Mouse (Mus musculus) duodenum, adult 2 months (tissue): Measurements from ENCODE around the gene Rinl. TPM values are rescaled to one million over a fixed set of nuclear protein-coding genes. Genes with fewer than 3 reads are reported as not detected.

Experiments
- polyA plus RNA-seq: library from polyadenylated mRNA; depleted of rRNA; stranded (reverse); fragments of >200 nt; gene quantifications from 2 replicates; pipeline ENCODE4 v1.2.3, GENCODE M21; 2012; ENCODE audit warnings: low replicate concordance; rRNA removed

Rinl gene
- polyA plus RNA-seq: 2.5 and 4.3 TPM in 2 replicates

DNA sequence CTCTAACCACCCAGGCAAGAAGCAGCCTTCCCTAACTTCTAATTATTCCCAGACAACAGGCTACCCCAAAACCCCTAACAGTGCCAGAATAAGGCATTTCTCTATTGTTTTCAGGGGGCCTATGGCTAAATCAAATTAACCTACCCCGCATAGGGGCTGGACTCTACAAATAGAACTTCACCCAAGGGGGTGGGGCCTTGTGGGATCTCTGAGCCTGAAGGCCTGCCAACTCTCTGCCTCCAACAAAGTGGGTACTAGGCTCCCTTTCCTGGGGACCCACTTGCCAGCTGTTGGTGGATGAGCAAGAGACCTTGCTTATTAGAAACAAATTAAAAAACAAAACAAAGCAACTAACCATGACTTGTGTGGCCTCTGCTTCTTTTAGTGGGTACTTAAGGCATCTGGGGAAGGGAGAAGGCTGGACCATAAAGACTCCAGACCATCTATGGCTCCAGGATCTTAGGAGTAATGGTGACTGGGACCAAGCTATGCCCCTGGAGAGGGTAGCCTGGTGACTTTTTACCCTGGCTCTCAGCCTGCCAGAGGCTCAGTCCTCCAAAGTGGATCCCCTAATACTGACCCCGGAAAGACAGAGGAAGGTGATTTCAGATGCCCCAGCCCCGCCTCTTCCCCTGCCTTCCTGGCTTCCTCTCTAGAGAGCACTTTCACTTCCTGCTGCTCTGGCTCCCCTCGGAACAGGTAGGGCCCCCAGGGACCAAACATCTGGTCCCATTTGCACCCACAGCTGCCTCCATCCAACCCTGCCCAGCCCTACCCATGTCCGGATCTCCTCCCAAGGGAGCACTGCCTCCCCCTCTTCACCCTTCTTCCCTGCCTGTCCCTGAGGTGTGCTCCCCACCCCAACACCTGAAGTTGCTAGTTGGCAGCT is at the start of gene Rinl:
Gene Rinl (plus strand): TSS at position 663 of the 889 bp plus-strand sequence.

DNA sequence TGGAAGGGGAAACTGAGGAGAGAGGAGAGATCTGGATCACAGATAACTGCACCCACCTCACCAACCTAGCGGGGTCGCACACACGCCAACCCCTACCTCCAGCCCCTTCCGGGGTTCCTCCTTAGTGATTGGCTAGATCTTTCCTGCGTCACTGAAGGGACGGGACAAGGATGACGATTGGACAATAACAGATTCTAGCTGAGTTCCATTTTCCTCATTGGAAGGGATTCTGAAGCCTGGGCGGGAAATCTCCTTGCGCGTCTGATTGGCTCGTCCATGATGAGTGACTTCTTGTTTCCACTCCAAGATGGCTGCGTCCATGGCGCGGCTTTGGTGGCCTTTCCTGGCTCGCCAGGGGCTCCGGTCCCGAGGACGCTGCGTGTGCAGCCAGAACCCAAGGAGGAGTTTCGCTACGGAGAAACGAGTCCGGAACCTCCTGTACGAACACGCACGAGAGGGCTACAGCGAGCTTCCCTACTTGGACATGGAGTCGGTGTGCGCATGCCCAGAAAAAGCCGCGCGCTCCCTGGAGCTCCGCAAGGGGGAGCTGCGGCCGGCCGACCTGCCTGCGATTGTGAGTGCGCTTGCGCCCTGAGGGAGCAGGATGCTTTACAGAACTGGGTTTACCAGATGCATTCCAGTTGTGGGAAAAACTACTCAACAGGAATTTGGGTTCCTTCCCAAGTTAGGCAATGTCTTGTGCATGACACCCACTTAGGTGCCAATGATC is 46.9 kb upstream of the Rinl start, which contains the start of the genes Mrps12 and Sars2:
Gene Mrps12 (minus strand): TSS at position 112 of the 730 bp plus-strand sequence.
Gene Sars2 (plus strand): TSS at position 284 of the 730 bp plus-strand sequence.

DNA sequence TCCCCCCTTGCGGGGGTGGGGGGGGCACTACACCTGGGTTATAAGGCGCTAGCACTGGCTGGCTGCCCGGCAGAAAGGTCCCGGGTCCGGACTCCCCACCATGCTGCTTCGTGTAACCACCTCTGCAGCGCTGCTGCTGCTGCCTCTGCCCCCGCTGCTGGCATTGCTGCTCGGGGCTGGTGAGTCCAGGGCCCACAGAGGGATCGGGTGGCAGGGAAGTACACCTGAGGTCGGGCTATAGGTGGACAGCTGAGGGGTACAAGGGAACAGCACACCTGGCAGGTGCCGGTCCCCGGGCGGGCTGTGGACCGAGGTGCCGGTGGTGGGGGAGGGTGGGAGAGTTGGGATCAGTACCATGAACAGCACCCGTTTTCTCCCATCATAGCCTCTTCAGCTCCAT is 32.7 kb upstream of the Rinl start, which contains the start of gene Ccer2:
Gene Ccer2 (plus strand): TSS at position 96 of the 400 bp plus-strand sequence.

DNA sequence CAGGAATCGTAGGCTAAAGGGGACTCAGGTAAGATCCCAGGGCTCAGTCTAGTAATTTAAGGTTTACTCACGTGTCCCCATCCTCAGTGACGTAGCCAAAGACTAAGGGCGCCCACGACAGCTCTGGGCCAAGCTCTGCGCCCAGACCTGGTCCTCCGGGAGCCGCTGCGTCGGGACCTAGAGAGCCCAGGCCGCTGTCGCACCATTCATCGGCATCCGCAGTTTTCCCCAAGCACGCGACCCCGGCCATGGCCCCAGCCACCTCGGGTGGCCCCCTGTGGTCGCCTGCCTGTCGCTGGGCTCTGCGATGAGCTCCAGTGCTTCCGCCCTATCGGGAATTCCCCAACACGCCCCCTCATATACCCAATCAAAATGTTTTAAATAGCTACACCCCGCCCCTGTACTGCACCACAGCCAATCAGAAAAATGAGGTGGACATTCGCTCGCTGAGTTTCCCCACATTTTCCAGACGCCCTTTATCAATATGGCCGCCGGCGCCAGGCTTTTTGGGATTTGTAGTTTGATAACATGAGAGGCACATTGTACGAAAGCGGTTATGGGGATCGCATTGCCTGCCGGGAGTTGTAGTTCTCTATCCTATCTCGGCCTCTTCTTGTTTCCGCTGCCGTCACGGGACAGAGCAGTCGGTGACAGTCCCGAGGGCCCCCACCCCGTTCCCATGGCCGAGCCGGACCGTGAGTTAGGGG is 22.4 kb upstream of the Rinl start, which contains the start of gene Sirt2:
Gene Sirt2 (plus strand): TSS at position 563 of the 707 bp plus-strand sequence.

DNA sequence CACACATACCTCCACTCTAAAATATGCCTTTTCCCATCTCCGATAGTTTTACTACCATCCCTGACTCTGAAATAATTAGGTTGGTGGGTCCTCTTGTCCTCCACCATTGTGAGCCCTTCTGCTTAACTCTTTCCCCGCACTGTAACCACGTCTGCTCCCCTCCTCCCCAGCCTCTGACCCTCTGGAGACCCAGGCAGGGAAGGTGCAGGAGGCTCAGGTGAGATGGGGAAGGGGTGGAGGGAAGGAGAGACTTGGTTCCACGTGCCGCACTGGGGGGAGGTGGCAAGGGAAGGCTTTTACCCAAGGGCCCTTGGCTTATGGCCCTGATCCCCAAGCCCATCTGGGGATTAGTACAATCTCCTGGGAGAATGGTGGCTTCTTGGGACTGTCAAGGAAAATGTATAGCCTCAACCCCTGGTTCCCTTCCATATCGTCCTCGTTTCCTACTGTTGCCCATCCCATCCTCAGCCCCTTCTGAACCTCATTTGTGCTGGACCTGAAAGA is 21.3 kb upstream of the Rinl start, which contains the start of gene Nfkbib:
Gene Nfkbib (minus strand): TSS at position 51 of the 504 bp plus-strand sequence.

DNA sequence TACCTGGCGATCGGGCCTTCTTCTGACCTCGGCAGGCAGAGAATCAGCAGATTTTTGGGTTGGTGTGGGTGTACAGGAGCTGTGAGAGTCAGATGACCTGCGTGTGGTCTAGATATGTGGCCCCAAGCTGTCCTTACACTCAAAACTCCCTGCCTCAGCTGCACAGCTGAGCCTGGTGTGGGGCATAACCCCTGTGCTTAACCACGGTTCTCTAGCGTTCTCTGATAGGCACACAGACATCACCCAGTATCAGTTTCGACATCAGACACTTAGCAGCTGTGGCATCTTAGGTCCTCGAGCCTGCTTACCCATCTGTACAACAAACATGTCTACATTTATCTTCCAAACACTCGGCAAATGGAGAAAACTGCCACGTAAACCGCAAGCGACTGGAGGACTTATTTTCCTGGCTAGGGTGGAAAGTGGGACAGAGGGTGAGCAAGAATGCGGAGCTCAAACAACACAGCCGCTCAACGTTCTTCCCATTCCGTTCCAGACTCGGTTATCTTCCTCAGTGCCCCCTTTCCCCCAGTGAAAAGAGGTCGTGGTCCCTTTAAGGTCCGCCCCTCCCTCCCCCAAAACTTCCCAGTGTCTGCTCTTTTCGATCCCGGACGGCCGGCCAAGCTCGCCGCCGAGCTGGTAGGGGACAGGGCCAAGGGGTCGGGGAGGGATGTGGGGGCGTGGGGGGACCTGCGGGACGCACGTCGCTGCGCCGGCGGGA is 19.6 kb downstream of the Rinl start, which contains the start of gene Hnrnpl:
Gene Hnrnpl (plus strand): TSS at position 321 of the 721 bp plus-strand sequence.

DNA sequence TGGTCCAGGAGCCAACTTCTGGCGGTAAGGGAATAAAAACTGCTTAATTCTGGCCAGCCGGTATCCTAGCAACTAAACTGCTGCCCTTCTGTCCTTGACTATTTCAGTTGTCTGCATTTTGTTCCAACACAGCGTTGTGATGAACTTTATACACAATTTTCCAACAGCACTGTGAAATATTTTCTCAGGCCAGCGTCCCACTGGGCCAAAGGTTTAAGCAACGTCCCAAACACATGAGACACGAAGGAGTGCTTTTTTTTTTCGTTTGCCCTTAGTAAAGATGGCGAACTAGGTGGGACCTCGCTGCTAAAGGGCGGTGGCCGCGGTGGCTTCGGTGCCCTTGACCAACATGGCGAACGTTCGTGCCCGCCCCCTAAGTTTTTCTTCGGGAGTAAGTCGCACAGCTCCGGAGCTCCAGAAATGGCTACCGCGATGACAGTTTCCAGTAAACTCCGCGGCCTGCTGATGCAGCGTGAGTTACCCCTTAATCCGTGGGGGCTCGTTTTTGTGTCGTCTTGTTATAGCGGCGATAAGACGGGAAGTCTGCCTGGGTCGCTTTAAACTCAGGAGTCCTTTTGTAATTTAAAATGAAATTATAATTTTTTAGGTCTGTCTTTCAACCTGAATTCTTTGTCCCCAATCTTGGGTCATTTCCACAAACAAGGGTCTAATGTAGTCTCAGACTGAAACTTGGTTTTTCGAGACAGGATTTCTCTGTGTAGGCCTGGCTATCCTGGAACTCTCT is 36.3 kb downstream of the Rinl start, which contains the start of gene Ech1:
Gene Ech1 (plus strand): TSS at position 277 of the 745 bp plus-strand sequence.

DNA sequence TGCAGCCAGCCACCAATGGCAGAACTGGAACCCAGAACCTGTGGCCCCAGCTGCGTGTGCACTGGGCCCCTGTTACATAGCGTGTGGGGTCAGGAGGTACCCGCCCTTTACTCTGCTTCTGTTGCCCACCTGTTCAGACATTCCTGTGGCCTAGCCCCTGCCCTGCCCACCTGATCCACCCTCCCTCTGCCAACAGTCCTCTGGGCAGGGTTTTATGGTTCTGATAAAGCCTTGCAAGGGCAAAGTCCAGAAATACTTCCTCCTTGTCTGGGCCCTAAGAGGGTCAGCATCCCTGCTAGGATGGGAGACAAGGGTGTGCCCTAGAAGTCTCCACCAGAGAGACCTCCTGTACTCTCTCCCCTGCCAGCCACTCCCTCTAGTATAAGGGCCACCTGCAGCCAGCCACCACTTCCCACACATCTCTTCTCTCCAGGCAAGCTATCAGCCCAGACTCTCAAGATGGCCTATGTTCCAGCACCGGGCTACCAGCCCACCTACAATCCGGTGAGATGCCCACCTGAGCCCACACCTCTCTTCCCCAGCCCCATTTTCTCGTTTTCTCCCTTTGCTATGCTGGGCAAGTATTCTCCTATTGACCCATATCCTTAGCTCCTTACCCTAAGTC is 45.1 kb downstream of the Rinl start, which contains the start of gene Lgals4:
Gene Lgals4 (plus strand): TSS at position 132 of the 625 bp plus-strand sequence.

Other genes starting within 250 kb of the Rinl start
- gene Sycn, start 248.1 kb upstream of the Rinl start, polyA plus RNA-seq: 17.4 and 5,492 TPM in 2 replicates
- gene Nccrp1, start 241.7 kb upstream of the Rinl start, polyA plus RNA-seq: 0.26 and 3.6 TPM in 2 replicates
- gene Samd4b, start 190.8 kb upstream of the Rinl start, polyA plus RNA-seq: 60.8 and 63.0 TPM in 2 replicates
- 72.4 and 92.7 TPM in 2 replicates for gene Pak4, start 190.8 kb upstream of the Rinl start, polyA plus RNA-seq
- 0.05 TPM in 1 of 2 replicates, not detected in the other for gene Acp7, start 157.6 kb upstream of the Rinl start, polyA plus RNA-seq
- gene Fbxo27, start 96.1 kb upstream of the Rinl start, polyA plus RNA-seq: 1.2 and 1.3 TPM in 2 replicates
- gene Fbxo17, start 72.2 kb upstream of the Rinl start, polyA plus RNA-seq: 1.2 and 2.9 TPM in 2 replicates
- gene Mrps12, start 47.1 kb upstream of the Rinl start, polyA plus RNA-seq: 121 and 126 TPM in 2 replicates
- 26.1 and 35.4 TPM in 2 replicates for gene Sars2, start 47.0 kb upstream of the Rinl start, polyA plus RNA-seq
- not detected in 2 replicates for gene Ccer2, start 32.8 kb upstream of the Rinl start, polyA plus RNA-seq
- gene Sirt2, start 22.2 kb upstream of the Rinl start, polyA plus RNA-seq: 28.7 and 28.8 TPM in 2 replicates
- 85.4 and 139 TPM in 2 replicates for gene Nfkbib, start 21.5 kb upstream of the Rinl start, polyA plus RNA-seq
- gene Hnrnpl, start 19.6 kb downstream of the Rinl start, polyA plus RNA-seq: 78.1 and 84.5 TPM in 2 replicates
- 266 and 315 TPM in 2 replicates for gene Ech1, start 36.2 kb downstream of the Rinl start, polyA plus RNA-seq
- 2,214 and 3,102 TPM in 2 replicates for gene Lgals4, start 44.9 kb downstream of the Rinl start, polyA plus RNA-seq
- gene Lgals7, start 74.9 kb downstream of the Rinl start, polyA plus RNA-seq: 0.83 and 1.7 TPM in 2 replicates
- gene Capn12, start 92.5 kb downstream of the Rinl start, polyA plus RNA-seq: 0.06 and 0.21 TPM in 2 replicates
- 595 and 810 TPM in 2 replicates for gene Actn4, start 173.4 kb downstream of the Rinl start, polyA plus RNA-seq
- 105 and 141 TPM in 2 replicates for gene Eif3k, start 192.9 kb downstream of the Rinl start, polyA plus RNA-seq
- 8.1 and 21.6 TPM in 2 replicates for gene Map4k1, start 193.1 kb downstream of the Rinl start, polyA plus RNA-seq